Mouse (Mus musculus) hindbrain, embryonic 10.5 days (tissue): ENCODE data around the gene Treml1. TPM values are rescaled to one million over a fixed set of nuclear protein-coding genes. Genes with fewer than 3 reads are reported as not detected.

Experiments
- polyA plus RNA-seq: library from polyadenylated mRNA; unstranded; fragments of >200 nt; fragmentation: Nextera tagmentation; extraction: Ambion mirVana; gene quantifications from 2 replicates; pipeline ENCODE4 v1.2.1, GENCODE M21; 2016

The Treml1 gene
- polyA plus RNA-seq, 1 experiment from 2014 or later: 2.5 TPM

Other genes with a start within 250 kb of the Treml1 start
- not detected in 2 replicates for gene 9830107B12Rik, start 213.6 kb upstream of the Treml1 start, polyA plus RNA-seq
- gene A530064D06Rik, start 192.6 kb upstream of the Treml1 start, polyA plus RNA-seq: not detected in 2 replicates
- 0.06 TPM in 1 of 2 replicates, not detected in the other for gene Trem1, start 127.1 kb upstream of the Treml1 start, polyA plus RNA-seq
- gene Trem3, start 112.1 kb upstream of the Treml1 start, polyA plus RNA-seq: not detected in 2 replicates
- not detected in 2 replicates for gene Treml4, start 95.6 kb upstream of the Treml1 start, polyA plus RNA-seq
- gene Treml2, start 60.4 kb upstream of the Treml1 start, polyA plus RNA-seq: 0.30 and 0.47 TPM in 2 replicates
- 0.10 and 0.15 TPM in 2 replicates for gene B430306N03Rik, start 43.8 kb upstream of the Treml1 start, polyA plus RNA-seq
- gene Trem2, start 13.5 kb upstream of the Treml1 start, polyA plus RNA-seq: 1.2 and 3.5 TPM in 2 replicates
- gene Nfya, start 50.0 kb downstream of the Treml1 start, polyA plus RNA-seq: 19.2 and 19.5 TPM in 2 replicates
- 81.8 and 99.4 TPM in 2 replicates for gene Oard1, start 50.1 kb downstream of the Treml1 start, polyA plus RNA-seq
- 0.98 and 1.4 TPM in 2 replicates for gene Apobec2, start 73.0 kb downstream of the Treml1 start, polyA plus RNA-seq
- 0.26 and 0.96 TPM in 2 replicates for gene Tspo2, start 91.6 kb downstream of the Treml1 start, polyA plus RNA-seq
- gene Unc5cl, start 95.0 kb downstream of the Treml1 start, polyA plus RNA-seq: 0.07 and 0.56 TPM in 2 replicates